Mouse (Mus musculus) heart, postnatal 25 days (tissue): Measurements from ENCODE around the gene Nol4l. TPM values are rescaled to one million over a fixed set of nuclear protein-coding genes. Genes with fewer than 3 reads are reported as not detected.
"Not testable (repeated sequence)": the region's sequence is repeated elsewhere in the genome, so short reads cannot be mapped to it uniquely, and the experiment has no call there.

Source experiments
- DNase-seq: peaks from one replicate; pipeline ENCODE4 v3.0.0; 2022; ENCODE audit warnings: low spot score
- intact Hi-C: fragments of 180-260 bp; cut with DNase I; formaldehyde crosslinking; loops from one replicate; pipeline ENCODE4 v1.15.1; 2025
- total RNA-seq, 2 experiments: library from RNA; stranded (reverse); gene quantifications; 2 replicates each; pipeline ENCODE4 v1.2.3; 2021

Gene Nol4l
- total RNA-seq, 2 experiments from 2014 or later = 4.4 TPM

DNA sequence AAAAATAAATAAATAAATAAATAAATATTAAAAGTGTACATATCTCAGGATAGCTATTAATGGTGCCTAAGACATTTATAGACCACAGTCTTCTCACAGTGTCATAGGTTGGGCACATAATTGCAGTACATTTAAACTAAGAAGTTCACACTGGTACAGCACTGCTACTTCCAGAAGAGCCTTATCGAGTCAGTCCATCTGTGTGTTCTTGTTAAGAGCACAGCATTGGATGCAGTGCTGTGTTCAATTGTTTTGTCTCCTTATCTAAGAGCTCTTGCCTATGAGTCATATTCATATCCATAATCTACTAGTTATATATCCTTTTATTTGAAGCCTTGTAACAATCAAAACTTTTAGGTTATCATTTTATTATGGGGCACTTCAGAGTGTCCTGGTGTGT is 149.3 kb downstream of the Nol4l start:
- intact Hi-C loops = no loop called here
- DNase-seq = no peak

DNA sequence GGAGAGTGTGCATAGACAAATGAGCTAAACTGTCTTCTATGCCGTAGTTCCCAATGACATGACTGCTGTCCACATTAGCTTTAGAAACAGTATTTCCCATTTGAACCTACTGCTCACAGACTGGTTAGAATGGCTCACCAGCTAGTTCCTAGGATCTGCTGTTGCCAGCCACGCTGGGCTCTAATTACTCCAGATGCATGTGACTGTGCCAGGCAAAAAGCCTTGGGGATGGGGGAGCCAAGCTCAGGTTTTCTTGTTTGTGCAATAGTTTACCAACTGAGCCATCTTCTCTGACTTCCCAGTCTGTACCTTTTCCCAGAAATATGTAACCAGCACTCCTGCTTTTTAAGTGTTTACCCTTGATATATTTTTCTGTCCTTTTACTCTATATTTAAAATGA is 154.4 kb downstream of the Nol4l start:
- DNase-seq = no peak
- intact Hi-C loops = no loop called here

DNA sequence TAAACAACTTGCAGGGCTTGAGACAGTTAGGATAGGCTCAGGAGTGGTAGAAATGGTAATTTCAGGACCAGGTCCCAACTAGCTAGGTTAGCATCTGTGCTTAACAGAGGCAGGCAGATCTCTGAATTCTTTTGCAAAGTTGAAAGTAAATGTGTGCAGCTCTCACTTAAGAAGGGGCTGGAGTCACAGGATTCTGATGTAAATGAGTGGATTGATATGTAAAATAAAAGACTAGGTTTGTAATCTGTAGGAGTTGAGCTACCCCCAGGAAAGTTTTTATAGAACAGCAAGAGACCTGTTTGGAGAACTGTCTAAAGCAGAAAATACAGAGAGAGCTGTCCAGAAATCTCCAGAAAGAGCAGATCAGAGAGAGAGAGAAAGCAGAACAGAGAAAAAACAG is 158.9 kb downstream of the Nol4l start:
- no peak for DNase-seq
- intact Hi-C loops = no loop called here

DNA sequence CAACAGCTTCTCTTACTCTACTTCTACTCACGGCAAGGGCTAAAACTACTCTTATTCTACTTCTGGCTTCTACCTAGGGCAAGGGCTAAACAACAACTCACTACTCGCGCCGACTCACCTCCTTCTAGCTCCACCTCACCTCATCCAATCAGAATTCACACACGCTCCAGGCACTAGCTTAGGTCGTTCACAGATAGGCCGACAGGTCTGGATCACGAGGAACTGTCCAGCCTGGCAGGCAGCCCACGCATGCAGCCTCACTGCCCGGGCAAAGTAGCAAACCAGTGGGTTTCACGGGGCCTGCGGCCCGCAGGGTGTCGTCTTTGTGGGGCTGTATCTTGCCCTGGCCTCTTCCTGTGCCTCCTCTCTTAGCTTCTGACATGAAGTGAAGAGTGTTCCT is 165.2 kb downstream of the Nol4l start:
- intact Hi-C loops, DNase-seq: not testable (repeated sequence)

DNA sequence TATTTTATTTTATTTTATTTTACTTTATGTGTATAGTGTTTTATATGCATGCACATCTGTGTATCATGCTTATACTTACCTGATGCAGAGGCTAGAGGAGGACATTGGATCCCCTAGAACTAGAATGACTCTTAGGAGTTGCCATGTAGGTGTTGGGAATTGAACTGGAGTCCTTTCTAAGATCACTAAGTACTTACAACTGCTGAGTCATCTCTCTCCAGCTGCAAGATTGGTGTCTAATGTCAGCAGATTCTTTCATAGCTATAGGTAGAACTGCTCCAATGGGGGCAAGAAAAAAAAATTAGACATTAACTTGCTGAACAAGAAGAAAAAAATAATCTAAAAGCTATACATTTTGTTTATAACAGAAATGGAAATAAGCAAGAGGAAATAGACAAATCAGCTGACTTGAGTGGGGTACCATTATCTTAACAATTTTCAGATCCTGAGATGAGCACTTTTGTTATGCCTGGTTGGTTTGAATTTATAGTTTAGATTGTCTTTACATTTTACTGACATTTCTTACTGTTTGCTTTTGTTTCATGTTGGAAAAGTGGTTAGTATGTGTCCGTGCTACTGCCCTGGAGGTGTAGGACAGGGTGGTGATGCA is 168.6 kb downstream of the Nol4l start:
- intact Hi-C loops = no loop called here
- no peak for DNase-seq

Other genes with a start within 250 kb of the Nol4l start
- 1 to 10 TPM; 7.8 to 8.4 TPM for gene Kif3b, start 238.6 kb downstream of the Nol4l start, total RNA-seq
- gene Asxl1, start 184.1 kb downstream of the Nol4l start, total RNA-seq = 10 to 100 TPM; 22.4 to 23.7 TPM
- gene 4930404H24Rik, start 37.2 kb downstream of the Nol4l start, total RNA-seq = not detected
- gene Commd7, start 102.8 kb upstream of the Nol4l start, total RNA-seq = 10 to 100 TPM; 13.9 to 14.6 TPM
- 1 to 10 TPM; 1.3 to 1.4 TPM for gene Dnmt3b, start 119.5 kb upstream of the Nol4l start, total RNA-seq
- gene Dnmt3c, start 166.7 kb upstream of the Nol4l start, total RNA-seq = not detected
- 10 to 100 TPM; 57.8 to 60.0 TPM for gene Mapre1, start 211.3 kb upstream of the Nol4l start, total RNA-seq
- not detected for gene Efcab8, start 250.0 kb upstream of the Nol4l start, total RNA-seq